Comparison of ENCODE assay signal across 25 mouse cellular contexts in genomic region chr4:8041776-8042175, GRCm38 (mm10).
DNase-seq lines count a peak whose midpoint lies in the region; ATAC-seq lines count a peak whose summit lies in the region.
"Had no signal": no experiment of that assay in that cellular context is flagged by ENCODE, and none has a peak within 500 bp of the region (broad histone marks: within the 10 kb centered on the region; RNA-seq: fewer than 3 reads in every experiment).

No protein-coding gene starts in this region.

- no peaks in the 10 kb centered on the region for H3K9me3 ChIP-seq in kidney, embryonic 16.5 days (ENCODE audit: low read length)
- H3K9me3 ChIP-seq: G1E had no signal

- no peak overlapping the region for H3K9ac ChIP-seq in kidney, embryonic 16.5 days (replicated peaks; ENCODE audit: low read length)
- H3K9ac ChIP-seq: embryonic facial prominence, embryonic 12.5 days; forebrain, embryonic 13.5 days; forebrain, embryonic 15.5 days; forebrain, postnatal 0 days had no signal

- no peaks in the 10 kb centered on the region for H3K36me3 ChIP-seq in kidney, embryonic 16.5 days (ENCODE audit: insufficient read depth, low read length)
- H3K36me3 ChIP-seq: embryonic facial prominence, embryonic 10.5 days; embryonic facial prominence, embryonic 12.5 days; forebrain, embryonic 15.5 days; G1E had no signal

- ATAC-seq in kidney, embryonic 16.5 days (ENCODE audit: low FRiP score, low TSS enrichment) = no peak
- ATAC-seq: activated CD4-positive, CD25-positive, alpha-beta regulatory T cell, adult 4 months; CD4-positive, CD25-positive, alpha-beta regulatory T cell, adult 4 months; forebrain, embryonic 13.5 days; forebrain, embryonic 15.5 days; forebrain, postnatal 0 days; Patski had no signal

- no peaks in the 10 kb centered on the region for H3K27me3 ChIP-seq in kidney, embryonic 16.5 days (ENCODE audit: insufficient read depth, low read length)
- H3K27me3 ChIP-seq: CH12.LX; embryonic facial prominence, embryonic 12.5 days; forebrain, embryonic 13.5 days; forebrain, embryonic 15.5 days; Patski had no signal

- H3K4me3 ChIP-seq in kidney, embryonic 16.5 days (ENCODE audit: low read length) = no peak overlapping the region
- H3K4me3 ChIP-seq: embryonic facial prominence, embryonic 10.5 days; embryonic facial prominence, embryonic 12.5 days; forebrain, embryonic 13.5 days; forebrain, embryonic 15.5 days had no signal

- H3K4me2 ChIP-seq in kidney, embryonic 16.5 days (replicated peaks; ENCODE audit: low read depth, low read length) = no peak overlapping the region
- H3K4me2 ChIP-seq: embryonic facial prominence, embryonic 12.5 days; forebrain, embryonic 13.5 days; forebrain, embryonic 15.5 days had no signal

- H3K27ac ChIP-seq in kidney, embryonic 16.5 days (ENCODE audit: low read length) = no peak overlapping the region
- H3K27ac ChIP-seq: embryonic facial prominence, embryonic 10.5 days; embryonic facial prominence, embryonic 12.5 days; forebrain, embryonic 13.5 days; forebrain, embryonic 15.5 days had no signal

- H3K4me1 ChIP-seq in kidney, embryonic 16.5 days (ENCODE audit: insufficient read depth, low read length) = no peaks in the 10 kb centered on the region
- H3K4me1 ChIP-seq: embryonic facial prominence, embryonic 10.5 days; embryonic facial prominence, embryonic 12.5 days; forebrain, embryonic 13.5 days; forebrain, embryonic 15.5 days had no signal

- DNase-seq in embryo, embryonic 10 days (ENCODE audit: low spot score) = peak; percentile 5
- DNase-seq in embryo, embryonic 10.5 days (ENCODE audit: low spot score) = no peak
- peak; percentile 82 for DNase-seq in R1 (ENCODE audit: low read depth, low spot score)
- DNase-seq in mesoderm, embryonic 11.5 days (ENCODE audit: low read depth, low spot score) = peak; percentile 12
- no peak for DNase-seq in thymus, postnatal 25 days
- DNase-seq: adrenal gland, adult 8-10 months; adrenal gland, postnatal 14 days; adrenal gland, postnatal 36 days; B cell, adult 2 months; cerebellum, adult 11-12 months; cerebellum, adult 2 months; cerebellum, adult 9-10 months; cerebellum, postnatal 10 days; cerebellum, postnatal 25 days; forebrain, postnatal 0 days had no signal

- 76% methylated on average over 4 of the region's 4 CpGs for WGBS in kidney, embryonic 16.5 days

Comparison
In these comparisons a context has a peak if more than half of its experiments do, and no peak if none do; other contexts are left out.
1. DNase-seq: peak in embryo, embryonic 10 days (single experiment), R1 (single experiment) and mesoderm, embryonic 11.5 days (single experiment); none in embryo, embryonic 10.5 days (single experiment) and thymus, postnatal 25 days (single experiment).